Mouse (Mus musculus) liver, embryonic 15.5 days (tissue): Measurements from ENCODE around the gene Cd248. TPM values are rescaled to one million over a fixed set of nuclear protein-coding genes. Genes with fewer than 3 reads are reported as not detected.

ENCODE experiments used
- ATAC-seq: fragments of 200-750 bp; cut with Nextera tagmentation; 2 replicates; pipeline ENCODE4 v1.8.0; 2017; ENCODE audit warnings: moderate number of reproducible peaks, mild to moderate bottlenecking, moderate library complexity; ENCODE audit not compliant: insufficient read depth
- H3K27ac ChIP-seq: fragments of 300-500 bp; sonication (generic); replicated peaks from 2 replicates; pipeline ENCODE4 v1.5.1; 2015; ENCODE audit warnings: mild to moderate bottlenecking, inconsistent platforms
- H3K27me3 ChIP-seq: fragments of 300-500 bp; sonication (generic); 2 replicates; pipeline ENCODE4 v1.6.1; 2015; ENCODE audit warnings: mild to moderate bottlenecking, inconsistent platforms
- H3K36me3 ChIP-seq: fragments of 300-500 bp; sonication (generic); replicated peaks from 2 replicates; pipeline ENCODE4 v1.6.1; 2015; ENCODE audit warnings: moderate library complexity, mild to moderate bottlenecking, inconsistent platforms
- H3K4me1 ChIP-seq: fragments of 300-500 bp; sonication (generic); replicated peaks from 2 replicates; pipeline ENCODE4 v1.6.1; 2015; ENCODE audit warnings: inconsistent platforms
- H3K4me2 ChIP-seq: fragments of 300-500 bp; sonication (generic); 2 replicates; pipeline ENCODE4 v1.6.1; 2015; ENCODE audit warnings: moderate library complexity, mild to moderate bottlenecking, inconsistent platforms
- H3K4me3 ChIP-seq: fragments of 300-500 bp; sonication (generic); replicated peaks from 2 replicates; pipeline ENCODE4 v1.5.1; 2015; ENCODE audit warnings: mild to moderate bottlenecking, inconsistent platforms
- H3K9ac ChIP-seq: fragments of 300-500 bp; sonication (generic); 2 replicates; pipeline ENCODE4 v1.6.1; 2015; ENCODE audit warnings: moderate library complexity, mild to moderate bottlenecking, inconsistent platforms
- H3K9me3 ChIP-seq: fragments of 300-500 bp; sonication (generic); replicated peaks from 2 replicates; pipeline ENCODE4 v1.6.1; 2016; ENCODE audit warnings: inconsistent platforms
- WGBS: fragments of 180-500 bp; shearing (Covaris S2); methylation state at CpG from one replicate; pipeline ENCODE4 v1.1.7; 2015; ENCODE audit warnings: mixed read lengths; ENCODE audit not compliant: insufficient replicate concordance; 5-methylcytosine and 5-hydroxymethylcytosine counted together
- polyA plus RNA-seq: library from polyadenylated mRNA; unstranded; fragments of >200 nt; fragmentation: Nextera tagmentation; extraction: Ambion mirVana; gene quantifications from 2 replicates; pipeline ENCODE4 v1.2.1, GENCODE M21; 2015

Cd248 gene
- polyA plus RNA-seq, 1 experiment from 2014 or later, result 3.2 TPM

DNA sequence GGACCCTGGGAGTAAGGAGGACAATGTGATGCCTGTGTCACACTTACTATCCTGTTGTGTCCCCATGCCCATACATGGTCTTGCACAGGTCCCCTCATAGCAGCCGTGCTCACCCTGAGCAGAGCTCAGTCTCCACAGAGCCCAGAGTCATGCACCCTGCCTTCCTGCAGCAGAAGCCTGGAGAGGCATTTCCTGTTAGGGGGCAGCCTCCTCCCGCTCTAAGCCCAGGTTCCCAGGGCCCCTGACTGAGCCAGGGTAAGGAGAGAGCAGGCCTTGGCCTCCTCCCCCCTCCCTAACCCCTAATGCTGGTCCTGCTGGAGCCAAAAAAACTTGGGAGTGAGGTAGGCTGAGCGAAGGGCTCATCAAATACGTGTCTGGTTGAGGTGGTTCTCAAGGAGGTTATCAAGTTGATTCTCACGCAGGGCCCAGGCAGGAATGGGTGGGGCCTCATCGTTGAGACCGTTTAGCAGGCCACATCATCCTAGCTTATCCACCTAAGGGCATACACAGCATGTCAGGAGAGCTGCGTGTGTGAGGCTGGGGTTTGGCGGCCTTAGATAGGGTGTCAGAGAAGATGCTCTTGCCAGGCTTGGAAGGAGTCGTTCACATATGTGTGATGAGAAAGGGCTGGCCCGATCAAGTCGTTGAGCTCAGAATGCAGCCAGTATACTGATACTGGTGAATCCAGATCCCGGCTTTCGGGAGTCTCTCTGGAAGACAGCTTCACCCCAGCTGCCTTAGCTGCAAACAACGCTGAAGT lies 658 bp upstream of the Cd248 start:
- Histone ChIP-seq H3K9me3 (no peaks in the 10 kb centered on the region), H3K27ac (peak overlapping the region; percentile 78), H3K36me3 (no peaks in the 10 kb centered on the region), H3K9ac (peak overlapping the region; percentile 55; the same call in 1 of the 2 replicates), H3K4me2 (peak overlapping the region; percentile 82), H3K4me1 (peaks cover 51% of the 10 kb centered on the region), H3K4me3 (peak overlapping the region; percentile 52), H3K27me3 (peaks cover 50% of the 10 kb centered on the region)
- 5% methylated on average over 15 of the region's 15 CpGs for WGBS
- ATAC-seq, result peak; percentile 87

DNA sequence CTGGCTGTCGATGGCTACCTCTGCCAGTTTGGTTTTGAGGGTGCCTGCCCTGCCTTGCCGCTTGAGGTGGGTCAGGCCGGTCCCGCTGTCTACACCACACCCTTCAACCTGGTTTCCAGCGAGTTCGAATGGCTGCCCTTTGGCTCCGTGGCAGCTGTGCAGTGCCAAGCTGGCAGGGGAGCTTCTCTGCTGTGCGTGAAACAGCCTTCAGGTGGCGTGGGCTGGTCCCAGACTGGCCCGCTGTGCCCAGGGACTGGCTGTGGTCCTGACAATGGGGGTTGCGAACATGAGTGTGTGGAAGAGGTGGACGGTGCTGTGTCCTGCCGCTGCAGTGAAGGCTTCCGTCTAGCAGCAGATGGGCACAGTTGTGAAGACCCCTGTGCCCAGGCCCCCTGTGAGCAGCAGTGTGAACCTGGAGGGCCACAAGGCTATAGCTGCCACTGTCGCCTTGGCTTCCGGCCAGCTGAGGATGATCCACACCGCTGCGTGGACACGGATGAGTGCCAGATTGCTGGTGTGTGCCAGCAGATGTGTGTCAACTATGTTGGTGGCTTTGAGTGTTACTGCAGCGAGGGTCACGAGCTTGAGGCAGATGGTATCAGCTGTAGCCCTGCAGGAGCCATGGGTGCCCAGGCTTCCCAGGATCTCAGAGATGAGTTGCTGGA lies 824 bp downstream of the Cd248 start:
- 46% methylated on average over 21 of the region's 21 CpGs for WGBS
- no peaks in the 10 kb centered on the region for H3K9me3 ChIP-seq
- no peaks in the 10 kb centered on the region for H3K36me3 ChIP-seq
- peak overlapping the region; percentile 82 for H3K4me2 ChIP-seq
- H3K27me3 ChIP-seq, result peaks cover 55% of the 10 kb centered on the region
- H3K4me1 ChIP-seq, result peaks cover 65% of the 10 kb centered on the region
- ATAC-seq, result no peak
- peak overlapping the region; percentile 52 for H3K4me3 ChIP-seq
- 0 out of 2 replicates have a peak overlapping the region, but pooled peaks have one; percentile 78 for H3K27ac ChIP-seq
- H3K9ac ChIP-seq, result peak overlapping the region; percentile 55

DNA sequence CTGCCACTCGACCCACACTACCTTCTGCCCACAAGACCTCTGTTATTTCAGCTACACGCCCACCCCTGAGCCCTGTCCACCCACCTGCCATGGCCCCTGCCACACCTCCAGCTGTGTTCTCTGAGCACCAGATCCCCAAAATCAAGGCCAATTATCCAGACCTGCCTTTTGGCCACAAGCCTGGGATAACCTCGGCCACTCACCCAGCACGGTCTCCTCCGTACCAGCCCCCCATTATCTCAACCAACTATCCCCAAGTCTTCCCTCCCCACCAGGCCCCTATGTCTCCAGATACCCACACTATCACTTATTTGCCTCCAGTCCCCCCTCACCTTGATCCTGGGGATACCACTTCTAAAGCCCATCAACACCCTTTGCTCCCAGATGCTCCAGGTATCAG lies 1.6 kb downstream of the Cd248 start:
- ATAC-seq, result no peak
- Histone ChIP-seq H3K9ac (no peak overlapping the region), H3K4me1 (peaks cover 65% of the 10 kb centered on the region)

DNA sequence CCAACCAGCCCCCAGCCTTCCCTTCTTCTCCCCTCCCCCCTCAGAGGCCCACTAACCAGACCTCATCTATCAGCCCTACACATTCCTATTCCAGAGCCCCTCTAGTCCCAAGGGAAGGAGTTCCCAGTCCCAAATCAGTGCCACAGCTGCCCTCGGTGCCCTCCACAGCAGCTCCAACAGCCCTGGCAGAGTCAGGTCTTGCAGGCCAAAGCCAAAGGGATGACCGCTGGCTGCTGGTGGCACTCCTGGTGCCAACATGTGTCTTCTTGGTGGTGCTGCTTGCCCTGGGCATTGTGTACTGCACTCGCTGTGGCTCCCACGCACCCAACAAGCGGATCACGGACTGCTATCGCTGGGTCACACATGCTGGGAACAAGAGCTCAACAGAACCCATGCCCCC lies 2.1 kb downstream of the Cd248 start:
- Histone ChIP-seq H3K4me2 (no peak overlapping the region), H3K27me3 (peaks cover 68% of the 10 kb centered on the region), H3K4me3 (no peak overlapping the region), H3K4me1 (peaks cover 65% of the 10 kb centered on the region), H3K9ac (no peak overlapping the region), H3K27ac (no peak overlapping the region), H3K9me3 (no peaks in the 10 kb centered on the region), H3K36me3 (no peaks in the 10 kb centered on the region)
- ATAC-seq, result no peak
- WGBS, result 75% methylated on average over 7 of the region's 7 CpGs

More for the DNA sequence above, 1.6 kb downstream of the Cd248 start:
- Histone ChIP-seq H3K27ac (no peak overlapping the region), H3K4me2 (0 out of 2 replicates have a peak overlapping the region, but pooled peaks have one; percentile 82), H3K4me3 (no peak overlapping the region), H3K36me3 (no peaks in the 10 kb centered on the region), H3K9me3 (no peaks in the 10 kb centered on the region), H3K27me3 (peaks cover 63% of the 10 kb centered on the region)
- 73% methylated on average over 5 of the region's 5 CpGs for WGBS

GRCm38 (mm10) chr19:5071077-5071476 lies 3.2 kb downstream of the Cd248 start:
- 20% methylated on average over 11 of the region's 11 CpGs for WGBS
- Histone ChIP-seq H3K27ac (no peak overlapping the region), H3K9ac (peak overlapping the region; percentile 42; the same call in 1 of the 2 replicates), H3K4me2 (peak overlapping the region; percentile 88), H3K9me3 (no peaks in the 10 kb centered on the region), H3K4me3 (peak overlapping the region; percentile 59; the same call in 1 of the 2 replicates), H3K4me1 (peaks cover 65% of the 10 kb centered on the region), H3K36me3 (no peaks in the 10 kb centered on the region), H3K27me3 (peaks cover 74% of the 10 kb centered on the region)
- ATAC-seq, result no peak

DNA sequence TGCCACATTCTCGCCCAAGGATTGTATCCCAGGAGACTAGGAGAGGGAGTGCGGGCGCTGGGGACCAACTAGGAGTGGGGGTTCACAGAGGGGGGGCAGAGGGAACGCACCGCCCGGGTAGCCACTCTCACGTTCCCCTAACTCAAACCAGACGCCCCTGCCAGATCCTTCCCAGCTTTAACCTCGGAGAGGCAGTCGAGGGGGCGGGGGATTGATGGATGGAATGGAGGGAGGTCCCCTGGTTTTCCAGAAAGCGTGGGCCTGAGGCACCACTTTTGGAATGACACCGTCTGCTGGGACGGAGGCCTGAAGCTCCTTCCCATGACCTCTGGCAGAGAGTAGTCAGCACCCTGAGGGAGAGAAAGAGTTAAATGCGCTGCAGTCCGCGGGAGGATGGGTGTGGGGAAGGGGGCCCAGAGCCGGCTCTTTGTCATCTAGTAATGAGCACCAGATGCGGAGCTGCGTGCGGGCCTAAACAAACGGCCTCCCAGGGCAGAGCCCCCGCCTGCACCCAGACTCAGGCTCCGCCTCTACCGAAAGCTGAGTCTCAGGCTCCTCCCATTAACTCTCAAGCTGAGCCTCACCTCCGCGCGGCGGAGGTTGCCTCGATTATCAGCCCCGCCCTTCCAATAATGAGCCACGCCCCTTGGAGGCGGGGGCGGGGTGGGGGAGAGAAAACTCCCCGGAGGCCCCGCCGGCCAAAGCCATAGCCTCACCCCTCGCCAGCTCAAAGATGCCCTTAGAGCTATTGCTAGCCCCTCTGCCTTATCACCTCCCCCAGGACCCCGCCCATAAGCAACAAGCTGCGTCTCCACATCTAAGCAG lies 3.9 kb downstream of the Cd248 start:
- peaks cover 64% of the 10 kb centered on the region for H3K4me1 ChIP-seq
- peaks cover 80% of the 10 kb centered on the region for H3K27me3 ChIP-seq
- H3K9me3 ChIP-seq, result no peaks in the 10 kb centered on the region
- 0 out of 2 replicates have a peak overlapping the region, but pooled peaks have one; percentile 20 for H3K27ac ChIP-seq
- peak; percentile 67 for ATAC-seq
- H3K9ac ChIP-seq, result peak overlapping the region; percentile 42
- H3K36me3 ChIP-seq, result no peaks in the 10 kb centered on the region
- peak overlapping the region; percentile 88 for H3K4me2 ChIP-seq
- WGBS, result 4% methylated on average over 40 of the region's 40 CpGs
- peak overlapping the region; percentile 59 for H3K4me3 ChIP-seq

DNA sequence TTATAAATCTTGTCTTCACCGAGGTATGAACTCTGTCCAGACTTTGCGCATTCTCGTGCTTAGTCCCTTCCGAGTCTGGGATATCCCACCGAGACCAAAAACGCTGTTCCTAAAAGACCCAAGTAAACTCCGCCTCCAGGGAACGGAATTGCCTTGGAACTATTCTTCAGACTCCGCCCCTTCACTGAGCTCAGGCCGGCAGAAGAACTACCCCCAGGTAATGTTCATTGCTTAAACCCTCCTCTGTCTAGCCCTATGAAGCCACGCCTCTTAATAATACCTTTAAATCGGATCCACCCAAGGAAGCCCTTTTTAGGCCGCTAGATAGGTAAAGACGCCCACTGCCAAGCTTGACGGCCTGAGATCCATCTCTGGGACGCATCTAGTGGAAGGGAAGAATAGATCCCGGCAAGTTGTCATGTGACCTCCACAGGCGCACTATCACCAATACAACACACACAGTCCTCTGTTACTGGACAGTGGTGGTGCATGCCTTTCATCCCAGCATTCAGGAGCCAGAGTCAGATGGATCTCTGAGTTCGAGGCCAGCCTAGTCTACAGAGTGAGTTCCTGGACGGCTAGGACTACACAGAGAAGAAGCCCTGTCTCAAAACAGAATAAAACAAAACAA lies 4.6 kb downstream of the Cd248 start:
- H3K4me1 ChIP-seq, result peaks cover 56% of the 10 kb centered on the region
- peak overlapping the region; percentile 88 for H3K4me2 ChIP-seq
- H3K9me3 ChIP-seq, result no peaks in the 10 kb centered on the region
- peak overlapping the region; percentile 59 for H3K4me3 ChIP-seq
- WGBS, result 5% methylated on average over 20 of the region's 20 CpGs
- peak overlapping the region; percentile 45; the same call in 1 of the 2 replicates for H3K27ac ChIP-seq
- no peak overlapping the region for H3K9ac ChIP-seq
- no peaks in the 10 kb centered on the region for H3K36me3 ChIP-seq
- ATAC-seq, result 0 out of 2 replicates have a peak, but pooled peaks have one; percentile 26
- peaks cover 73% of the 10 kb centered on the region for H3K27me3 ChIP-seq

GRCm38 (mm10) chr19:5073028-5073427 lies 5.2 kb downstream of the Cd248 start:
- H3K27ac ChIP-seq, result peak overlapping the region; percentile 45; the same call in 1 of the 2 replicates
- H3K4me1 ChIP-seq, result peaks cover 51% of the 10 kb centered on the region
- H3K4me2 ChIP-seq, result peak overlapping the region; percentile 88
- peak overlapping the region; percentile 59 for H3K4me3 ChIP-seq
- no peaks in the 10 kb centered on the region for H3K36me3 ChIP-seq
- H3K9me3 ChIP-seq, result no peaks in the 10 kb centered on the region
- peaks cover 68% of the 10 kb centered on the region for H3K27me3 ChIP-seq
- no peak for ATAC-seq
- WGBS, result 2% methylated on average over 15 of the region's 15 CpGs
- H3K9ac ChIP-seq, result no peak overlapping the region

DNA sequence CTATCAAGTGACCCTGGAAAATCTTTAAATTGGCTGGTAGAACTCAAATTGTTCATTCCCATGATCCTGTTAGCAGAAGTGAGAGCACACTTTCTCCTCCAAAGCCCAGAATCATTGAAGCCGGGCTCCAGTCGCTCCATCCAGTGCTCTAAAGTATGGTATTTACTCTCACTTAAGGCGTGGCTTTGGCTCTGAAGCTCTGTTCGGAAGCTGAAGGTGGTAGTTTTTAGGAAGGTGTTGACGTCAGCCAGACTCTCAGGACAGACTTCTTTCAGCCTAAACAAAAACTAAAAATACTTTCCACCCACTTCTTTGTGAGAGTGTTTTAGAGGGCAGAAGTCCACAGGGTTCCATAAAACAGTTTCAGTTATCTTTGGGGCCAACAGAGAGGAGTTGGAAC lies 5.6 kb downstream of the Cd248 start:
- ATAC-seq, result no peak
- Histone ChIP-seq H3K36me3 (no peaks in the 10 kb centered on the region), H3K4me2 (no peak overlapping the region), H3K4me3 (no peak overlapping the region), H3K27ac (no peak overlapping the region), H3K9ac (no peak overlapping the region), H3K4me1 (peaks cover 46% of the 10 kb centered on the region), H3K27me3 (peaks cover 63% of the 10 kb centered on the region), H3K9me3 (no peaks in the 10 kb centered on the region)
- 29% methylated on average over 5 of the region's 5 CpGs for WGBS

GRCm38 (mm10) chr19:5079279-5079678 lies 11.4 kb downstream of the Cd248 start:
- Histone ChIP-seq H3K4me1 (no peaks in the 10 kb centered on the region), H3K36me3 (no peaks in the 10 kb centered on the region), H3K4me2 (no peak overlapping the region), H3K9me3 (no peaks in the 10 kb centered on the region), H3K4me3 (no peak overlapping the region), H3K27me3 (peaks cover 75% of the 10 kb centered on the region), H3K9ac (no peak overlapping the region), H3K27ac (no peak overlapping the region)
- no peak for ATAC-seq
- WGBS, result 76% methylated on average over 1 of the region's 1 CpGs
